Mouse (Mus musculus): Measurements from ENCODE around the gene Yeats2. TPM values are rescaled to one million over a fixed set of nuclear protein-coding genes. Genes with fewer than 3 reads are reported as not detected.
A peak's percentile ranks its signal among the peaks of the same experiment; 100 is the strongest.

Yeats2 gene
- polyA plus RNA-seq, 1 experiment = 4.4 TPM

DNA sequence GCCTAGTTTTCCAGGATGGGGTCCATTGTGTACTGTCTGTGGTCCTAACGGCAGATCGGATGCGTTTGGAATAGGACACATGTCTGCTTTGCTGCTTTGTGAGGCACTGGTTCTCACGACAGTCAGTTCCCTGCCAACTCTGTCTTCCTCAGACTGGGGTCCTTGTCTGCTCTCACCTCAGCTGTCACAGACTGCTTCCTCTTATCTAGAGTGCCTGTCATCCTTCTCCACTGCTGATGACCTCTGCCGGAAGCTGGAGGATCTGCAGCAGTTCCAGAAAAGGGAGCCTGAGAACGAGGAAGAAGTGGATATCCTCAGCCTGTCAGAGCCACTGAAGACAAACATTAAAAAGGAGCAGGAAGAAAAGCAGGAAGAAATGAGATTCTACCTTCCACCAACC, 86.6 kb downstream of the Yeats2 start:
- H3K4me1 ChIP-seq (ENCODE audit: control insufficient read depth, insufficient read depth, insufficient read length, low read length) = no peaks in the 10 kb centered on the region
- no peak overlapping the region for H3K27ac ChIP-seq (replicated peaks; ENCODE audit: low read depth, low read length)
- no peak overlapping the region for H3K4me3 ChIP-seq (ENCODE audit: insufficient read depth, low read depth, low read length)

- H3K4me3 ChIP-seq (ENCODE audit: insufficient read depth, low read depth, low read length) = no peak overlapping the region
- no peaks in the 10 kb centered on the region for H3K4me1 ChIP-seq (ENCODE audit: control insufficient read depth, insufficient read depth, insufficient read length, low read length)
- no peak overlapping the region for H3K27ac ChIP-seq (replicated peaks; ENCODE audit: low read depth, low read length)
Observed at GRCm38 (mm10) chr16:20228167-20228566, 87.3 kb downstream of the Yeats2 start.

DNA sequence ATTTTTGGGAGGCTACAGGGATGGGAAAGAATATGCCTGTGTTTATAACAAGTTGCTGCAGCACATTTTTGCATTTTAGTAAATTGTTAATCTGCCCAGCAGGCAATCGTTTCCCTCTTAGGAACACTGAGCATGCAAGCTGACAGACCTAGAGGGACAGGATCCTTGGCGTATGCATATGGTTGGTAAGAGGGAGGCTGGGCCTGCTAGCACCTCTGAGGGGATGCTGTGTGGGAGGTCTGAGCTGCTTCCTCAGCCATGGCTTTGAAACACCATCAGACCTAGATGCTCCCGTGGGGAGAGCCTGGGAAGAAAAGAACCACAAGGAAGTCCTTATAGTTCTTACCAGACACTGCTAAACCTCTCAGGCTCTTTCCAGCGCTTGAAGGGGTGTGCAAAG, 93.5 kb downstream of the Yeats2 start:
- no peak overlapping the region for H3K4me3 ChIP-seq (ENCODE audit: insufficient read depth, low read depth, low read length)
- no peaks in the 10 kb centered on the region for H3K4me1 ChIP-seq (ENCODE audit: control insufficient read depth, insufficient read depth, insufficient read length, low read length)
- no peak overlapping the region for H3K27ac ChIP-seq (replicated peaks; ENCODE audit: low read depth, low read length)

- no peak overlapping the region for H3K4me3 ChIP-seq (ENCODE audit: insufficient read depth, low read depth, low read length)
- no peaks in the 10 kb centered on the region for H3K4me1 ChIP-seq (ENCODE audit: control insufficient read depth, insufficient read depth, insufficient read length, low read length)
- no peak overlapping the region for H3K27ac ChIP-seq (replicated peaks; ENCODE audit: low read depth, low read length)
Observed at GRCm38 (mm10) chr16:20237426-20237825, 96.6 kb downstream of the Yeats2 start.

GRCm38 (mm10) chr16:20238646-20239045, 97.8 kb downstream of the Yeats2 start:
- Histone ChIP-seq H3K4me3 (ENCODE audit: insufficient read depth, low read depth, low read length) (no peak overlapping the region), H3K4me1 (ENCODE audit: control insufficient read depth, insufficient read depth, insufficient read length, low read length) (no peaks in the 10 kb centered on the region), H3K27ac (replicated peaks; ENCODE audit: low read depth, low read length) (no peak overlapping the region)

- Histone ChIP-seq H3K27ac (replicated peaks; ENCODE audit: low read depth, low read length) (no peak within 1 kb of the TSS), H3K4me1 (ENCODE audit: control insufficient read depth, insufficient read depth, insufficient read length, low read length) (no peaks in the 10 kb centered on the region), H3K4me3 (ENCODE audit: insufficient read depth, low read depth, low read length) (peak within 1 kb of the TSS; percentile 56)
Observed at GRCm38 (mm10) chr16:20240468-20241414, 99.9 kb downstream of the Yeats2 start, which contains the start of gene Map6d1. Gene Map6d1 (minus strand): TSS chr16:20241358.

DNA sequence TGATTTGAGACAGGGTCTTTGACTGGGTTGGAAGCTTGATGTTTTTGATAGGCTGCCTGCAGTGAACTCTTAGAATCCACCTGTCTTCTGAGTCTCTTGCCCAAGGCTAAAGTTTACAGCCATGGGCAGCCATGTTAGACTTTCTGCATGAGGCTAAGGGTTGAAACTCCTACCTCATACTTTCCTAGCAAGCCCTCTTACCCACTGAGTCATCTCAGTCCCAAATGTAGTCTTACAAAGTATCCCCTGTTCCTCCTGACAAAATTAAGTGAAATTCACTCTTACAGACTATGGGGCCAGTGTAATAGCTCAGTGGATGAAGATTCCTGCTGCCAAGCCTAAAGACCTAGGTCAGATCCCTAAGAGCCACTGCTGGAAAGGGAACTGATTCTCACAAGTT, 106.2 kb downstream of the Yeats2 start:
- Histone ChIP-seq H3K4me1 (ENCODE audit: control insufficient read depth, insufficient read depth, insufficient read length, low read length) (no peaks in the 10 kb centered on the region), H3K4me3 (ENCODE audit: insufficient read depth, low read depth, low read length) (no peak overlapping the region), H3K27ac (replicated peaks; ENCODE audit: low read depth, low read length) (no peak overlapping the region)

GRCm38 (mm10) chr16:20248442-20249174, 107.7 kb downstream of the Yeats2 start:
- H3K4me1 ChIP-seq (ENCODE audit: control insufficient read depth, insufficient read depth, insufficient read length, low read length) = no peaks in the 10 kb centered on the region

GRCm38 (mm10) chr16:20257926-20258325, 117.1 kb downstream of the Yeats2 start:
- Histone ChIP-seq H3K27ac (replicated peaks; ENCODE audit: low read depth, low read length) (no peak overlapping the region), H3K4me3 (ENCODE audit: insufficient read depth, low read depth, low read length) (no peak overlapping the region), H3K4me1 (ENCODE audit: control insufficient read depth, insufficient read depth, insufficient read length, low read length) (no peaks in the 10 kb centered on the region)

More at GRCm38 (mm10) chr16:20248442-20249174, 107.7 kb downstream of the Yeats2 start:
- Histone ChIP-seq H3K27ac (replicated peaks; ENCODE audit: low read depth, low read length) (no peak overlapping the region), H3K4me3 (ENCODE audit: insufficient read depth, low read depth, low read length) (no peak overlapping the region)

DNA sequence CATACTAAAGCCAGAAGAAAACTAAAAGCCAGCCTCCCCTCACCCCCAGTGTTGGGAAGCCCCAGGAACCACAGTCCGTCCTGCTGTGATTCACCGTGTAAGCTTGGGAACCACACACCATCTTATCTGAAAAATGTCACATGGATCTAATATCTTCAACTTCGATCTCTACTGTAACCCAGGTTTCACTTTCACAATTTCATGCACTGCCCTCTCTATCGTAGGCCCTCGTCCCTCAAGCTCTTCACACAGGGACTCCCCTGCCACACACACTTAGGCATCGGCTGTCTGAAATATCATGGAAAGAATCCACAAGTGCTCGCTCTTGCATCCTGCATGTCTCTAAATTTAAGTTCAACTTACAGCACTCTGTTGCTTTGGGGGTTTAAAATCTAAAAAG, 124.2 kb downstream of the Yeats2 start:
- no peak overlapping the region for H3K4me3 ChIP-seq (ENCODE audit: insufficient read depth, low read depth, low read length)
- no peaks in the 10 kb centered on the region for H3K4me1 ChIP-seq (ENCODE audit: control insufficient read depth, insufficient read depth, insufficient read length, low read length)
- H3K27ac ChIP-seq (replicated peaks; ENCODE audit: low read depth, low read length) = no peak overlapping the region

DNA sequence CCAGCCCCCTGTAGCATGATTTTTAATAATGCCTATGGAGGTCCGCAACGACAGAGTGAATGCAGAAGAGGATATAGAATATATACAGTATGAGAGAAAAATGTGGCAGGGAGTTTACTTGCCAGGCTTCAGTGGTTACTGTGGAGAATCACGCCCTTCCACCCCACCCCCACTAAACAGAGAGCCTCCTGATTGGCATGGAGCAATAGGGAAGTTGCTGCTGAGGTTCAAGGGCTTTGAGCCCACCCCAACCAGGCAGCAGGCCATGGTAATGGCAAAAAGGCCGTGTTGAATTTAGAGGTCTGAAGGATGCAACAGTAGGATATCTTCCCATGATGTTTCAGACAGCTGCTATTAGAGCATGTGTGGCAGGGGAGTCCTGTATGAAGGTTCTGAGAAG, 130.5 kb downstream of the Yeats2 start:
- no peak overlapping the region for H3K4me3 ChIP-seq (ENCODE audit: insufficient read depth, low read depth, low read length)
- H3K4me1 ChIP-seq (ENCODE audit: control insufficient read depth, insufficient read depth, insufficient read length, low read length) = no peaks in the 10 kb centered on the region
- no peak overlapping the region for H3K27ac ChIP-seq (replicated peaks; ENCODE audit: low read depth, low read length)

GRCm38 (mm10) chr16:20272994-20273393, 132.1 kb downstream of the Yeats2 start:
- no peak overlapping the region for H3K4me3 ChIP-seq (ENCODE audit: insufficient read depth, low read depth, low read length)
- no peak overlapping the region for H3K27ac ChIP-seq (replicated peaks; ENCODE audit: low read depth, low read length)
- no peaks in the 10 kb centered on the region for H3K4me1 ChIP-seq (ENCODE audit: control insufficient read depth, insufficient read depth, insufficient read length, low read length)

DNA sequence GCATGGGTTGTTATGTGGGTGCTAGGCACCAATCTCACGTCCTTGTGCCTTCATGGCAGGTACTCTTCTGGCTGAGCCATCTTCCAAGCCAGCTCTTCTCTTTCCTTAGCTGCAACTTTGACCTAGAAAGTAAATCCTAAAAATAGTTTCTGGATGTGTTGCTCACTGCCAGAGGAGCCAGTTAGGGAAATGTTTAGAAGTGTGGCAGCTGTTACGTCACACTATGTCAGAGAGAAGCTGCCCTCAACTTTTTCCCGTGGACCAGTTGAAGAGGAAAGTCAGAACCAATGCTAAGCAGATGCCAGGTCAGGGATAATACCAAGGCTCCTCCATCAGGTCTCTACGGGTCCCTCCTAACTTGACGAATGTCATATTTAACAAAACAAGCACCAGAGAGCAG, 138.5 kb downstream of the Yeats2 start:
- Histone ChIP-seq H3K27ac (replicated peaks; ENCODE audit: low read depth, low read length) (no peak overlapping the region), H3K4me3 (ENCODE audit: insufficient read depth, low read depth, low read length) (no peak overlapping the region), H3K4me1 (ENCODE audit: control insufficient read depth, insufficient read depth, insufficient read length, low read length) (no peaks in the 10 kb centered on the region)

- no peak overlapping the region for H3K27ac ChIP-seq (replicated peaks; ENCODE audit: low read depth, low read length)
- no peaks in the 10 kb centered on the region for H3K4me1 ChIP-seq (ENCODE audit: control insufficient read depth, insufficient read depth, insufficient read length, low read length)
- H3K4me3 ChIP-seq (ENCODE audit: insufficient read depth, low read depth, low read length) = no peak overlapping the region
Observed at GRCm38 (mm10) chr16:20280238-20280637, 139.4 kb downstream of the Yeats2 start.
